8 mouse cellular contexts compared by ENCODE assay signal in genomic region chrX:96130139-96130538, GRCm38 (mm10). TPM values are rescaled to one million over a fixed set of nuclear protein-coding genes. Genes with fewer than 3 reads are reported as not detected.
DNase-seq lines count a peak whose midpoint lies in the region; ATAC-seq and TF ChIP-seq lines count a peak whose summit lies in the region.

No protein-coding gene starts in this region.

- TF ChIP-seq EP300 in heart, postnatal 0 days (IDR thresholded peaks at IDR 0.05; ENCODE audit: low read depth): no peak

- H3K4me1 ChIP-seq in heart, postnatal 0 days (ENCODE audit: control insufficient read depth, insufficient read depth): peaks cover 19% of the 10 kb centered on the region
- peaks cover 70% of the 10 kb centered on the region for H3K4me1 ChIP-seq in liver, embryonic 12.5 days

- H3K9ac ChIP-seq in heart, postnatal 0 days (replicated peaks; ENCODE audit: low read depth, low read length): no peak overlapping the region
- no peak overlapping the region for H3K9ac ChIP-seq in liver, embryonic 12.5 days

- no peaks in the 10 kb centered on the region for H3K9me3 ChIP-seq in heart, postnatal 0 days (replicated peaks; ENCODE audit: control insufficient read depth, low read length)
- no peaks in the 10 kb centered on the region for H3K9me3 ChIP-seq in liver, embryonic 12.5 days (replicated peaks)

- 13% methylated on average over 5 of the region's 5 CpGs for WGBS in heart, postnatal 0 days
- WGBS in liver, embryonic 12.5 days (ENCODE audit: insufficient replicate concordance): 18% methylated on average over 5 of the region's 5 CpGs

- no peak overlapping the region for H3K4me3 ChIP-seq in heart, postnatal 0 days (ENCODE audit: low read depth, low read length)
- H3K4me3 ChIP-seq in liver, embryonic 12.5 days: no peak overlapping the region

- DNase-seq in frontal cortex, postnatal 10 days (ENCODE audit: low spot score in 2 of 2): peak; percentile 6 to 16
- DNase-seq in frontal cortex, adult 2 months (ENCODE audit: extremely low spot score in 1 of 2, low spot score in 1 of 2): no peak
- peak; percentile 18 for DNase-seq in adrenal gland, postnatal 25 days
- DNase-seq in heart, postnatal 0 days (ENCODE audit: low spot score): peak; percentile 52
- DNase-seq in spleen, adult 18-20 months: peak; percentile 56 to 58
- no peak for DNase-seq in cerebellum, postnatal 36 days
- no peak for DNase-seq in cerebellum, postnatal 4 days (ENCODE audit: low spot score in 2 of 2)

- H3K4me2 ChIP-seq in heart, postnatal 0 days (ENCODE audit: low read depth, low read length): peak overlapping the region; percentile 23; the same call in 1 of the 2 replicates
- peak overlapping the region; percentile 51 for H3K4me2 ChIP-seq in liver, embryonic 12.5 days

- peak; percentile 75 for ATAC-seq in heart, postnatal 0 days (ENCODE audit: insufficient read depth, low read depth)
- ATAC-seq in liver, embryonic 12.5 days: peak; percentile 76

- TF ChIP-seq CTCF in heart, postnatal 0 days (IDR thresholded peaks at IDR 0.05; ENCODE audit: low read depth): 0 out of 2 replicates have a peak, but pooled peaks have one; percentile 11

- H3K36me3 ChIP-seq in heart, postnatal 0 days (replicated peaks; ENCODE audit: control insufficient read depth, insufficient read depth, low read length): no peaks in the 10 kb centered on the region
- H3K36me3 ChIP-seq in liver, embryonic 12.5 days: no peaks in the 10 kb centered on the region

- H3K27me3 ChIP-seq in heart, postnatal 0 days (ENCODE audit: control insufficient read depth, insufficient read depth, low read length): no peaks in the 10 kb centered on the region
- no peaks in the 10 kb centered on the region for H3K27me3 ChIP-seq in liver, embryonic 12.5 days (replicated peaks)

- peak overlapping the region; percentile 67 for H3K27ac ChIP-seq in heart, postnatal 0 days (ENCODE audit: low read depth)
- 0 out of 2 replicates have a peak overlapping the region, but pooled peaks have one; percentile 56 for H3K27ac ChIP-seq in liver, embryonic 12.5 days

RNA-seq across cellular contexts. Expression of gene Msn, which starts 34.3 kb away (rescaled TPM):
- polyA plus RNA-seq in frontal cortex, adult 2 months (2012; rRNA removed): 21.4 and 23.5 TPM in 2 replicates
- 128 and 142 TPM in 2 replicates for total RNA-seq in adrenal gland, postnatal 25 days (2021)
- 102 and 128 TPM in 2 replicates for total RNA-seq in heart, postnatal 0 days (2014; rRNA removed; ENCODE audit: low replicate concordance)
- 107 and 116 TPM in 2 replicates for polyA plus RNA-seq in heart, postnatal 0 days (2015; fragmentation: Nextera tagmentation; extraction: Ambion mirVana)
- 76.7 and 79.1 TPM in 2 replicates for polyA plus RNA-seq in liver, embryonic 12.5 days (2016; fragmentation: Nextera tagmentation; extraction: Ambion mirVana)

Comparison
In these comparisons a context has a peak if more than half of its experiments do, and no peak if none do; other contexts are left out.
1. DNase-seq: peak in frontal cortex, postnatal 10 days (2 of 2), adrenal gland, postnatal 25 days (single experiment), heart, postnatal 0 days (single experiment) and spleen, adult 18-20 months (2 of 2); none in frontal cortex, adult 2 months (0 of 2), cerebellum, postnatal 36 days (0 of 2) and cerebellum, postnatal 4 days (0 of 2).